Mouse (Mus musculus): ENCODE data around the gene Cmtm4. TPM values are rescaled to one million over a fixed set of nuclear protein-coding genes. Genes with fewer than 3 reads are reported as not detected.

The Cmtm4 gene
- total RNA-seq, 2 experiments from 2014 or later = 11.3 to 12.8 TPM

DNA sequence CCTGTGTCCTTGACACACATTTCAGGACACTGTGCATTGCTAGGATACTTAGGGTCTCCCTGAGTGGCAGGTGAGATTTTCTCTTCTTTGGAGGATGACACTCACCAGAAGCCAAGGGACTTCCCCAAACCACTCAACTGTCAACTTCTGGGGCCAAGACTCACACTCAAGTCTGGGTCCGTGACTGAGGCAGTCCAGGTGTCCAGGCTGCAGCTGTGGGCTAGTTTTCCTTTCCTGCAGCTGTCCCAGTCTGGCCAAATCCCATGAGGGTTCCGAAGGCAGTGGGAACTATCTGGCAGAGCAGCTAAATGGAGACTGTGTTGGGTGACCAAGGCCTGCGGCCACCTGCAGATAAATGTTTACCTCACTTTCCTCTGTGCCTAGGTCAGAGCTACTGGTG is 16.4 kb upstream of the Cmtm4 start:
- no peak for DNase-seq

DNA sequence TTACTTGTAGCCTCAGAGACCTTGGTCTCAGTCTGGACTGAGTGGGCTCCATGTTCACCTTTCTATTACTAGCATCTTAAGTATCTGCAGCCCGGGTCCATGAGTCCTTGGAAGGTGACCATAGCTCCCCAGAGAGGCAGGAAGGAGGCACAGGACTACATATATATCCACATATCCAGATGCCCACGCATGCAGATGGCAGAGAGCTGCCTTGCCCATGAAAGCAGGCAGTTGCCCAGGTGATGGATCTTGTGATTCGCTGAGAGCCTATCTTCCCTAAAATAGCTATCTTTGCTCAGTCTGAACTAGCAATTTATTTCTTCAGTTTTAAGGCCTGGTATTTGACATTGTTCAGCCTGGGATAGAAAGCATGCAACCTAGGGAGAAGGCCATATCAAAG is 15.9 kb upstream of the Cmtm4 start:
- DNase-seq = no peak

DNA sequence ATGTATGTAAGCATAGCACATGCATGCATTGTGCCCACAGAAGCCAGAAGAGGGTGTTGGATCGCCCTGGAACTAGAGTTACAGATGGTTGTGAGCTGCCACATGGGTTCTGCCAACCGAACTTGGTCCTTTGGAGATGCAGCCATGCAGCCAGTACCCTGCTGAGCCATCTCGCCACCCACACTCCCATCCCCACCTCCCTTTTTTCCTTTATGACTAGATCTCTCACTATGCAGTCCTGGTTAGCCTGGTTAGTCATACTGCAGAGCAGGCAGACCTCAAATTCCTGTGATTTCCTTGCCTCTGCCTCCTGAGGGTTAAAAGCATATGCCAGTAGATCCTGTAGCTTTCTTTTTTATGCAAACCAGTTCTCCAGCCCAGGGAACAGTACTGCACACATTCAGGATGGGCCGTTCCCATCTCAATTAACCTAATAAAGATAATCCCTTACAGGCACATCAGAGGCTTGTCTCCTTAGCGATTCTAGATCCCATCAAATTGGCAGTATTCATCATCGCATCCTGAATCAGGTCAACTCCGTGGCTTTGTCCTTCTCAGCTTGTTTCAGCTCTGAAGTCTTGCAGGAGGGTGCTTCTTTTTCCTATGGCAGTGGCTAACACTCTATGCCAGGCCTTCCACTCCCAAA is 15.1 kb upstream of the Cmtm4 start:
- DNase-seq = no peak

GRCm38 (mm10) chr8:104408328-104409110 is 12.9 kb upstream of the Cmtm4 start:
- peak; percentile 27 to 38 for DNase-seq

DNA sequence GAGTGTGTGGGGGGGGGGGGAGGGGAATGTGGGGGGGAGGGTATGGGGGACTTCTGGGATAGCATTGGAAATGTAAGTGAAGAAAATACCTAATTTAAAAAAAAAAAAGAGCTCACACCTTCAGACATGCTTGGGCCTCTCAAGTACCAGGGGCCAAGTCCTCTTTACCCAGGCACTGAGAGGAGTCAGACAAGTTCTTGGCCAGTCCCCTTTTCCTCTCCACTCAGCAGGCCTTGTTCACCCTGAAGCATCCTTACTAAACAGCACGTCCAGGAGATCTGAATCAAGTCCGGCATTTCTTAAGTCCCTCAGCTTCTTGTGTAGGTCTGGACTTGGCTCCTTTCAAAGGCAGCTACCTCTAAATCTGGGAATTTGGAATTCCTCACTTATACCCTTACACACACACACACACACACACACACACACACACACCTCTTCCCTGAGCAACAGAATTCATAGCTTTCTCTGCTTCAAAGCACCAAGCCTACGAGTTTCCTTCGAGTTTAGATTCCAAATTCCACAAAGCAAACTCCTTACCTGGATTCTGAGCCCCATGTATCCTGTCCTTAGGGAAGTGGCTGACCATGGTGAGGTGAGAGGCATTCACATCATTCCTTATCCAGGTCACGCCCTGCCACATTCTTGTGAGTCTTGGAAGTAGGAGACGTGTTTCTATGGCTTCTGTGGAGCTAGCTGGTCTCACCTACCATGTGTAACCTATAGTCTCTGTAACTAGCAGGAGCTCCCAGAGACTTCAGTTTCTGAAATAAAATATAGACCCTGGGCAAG is 10.9 kb upstream of the Cmtm4 start:
- DNase-seq = no peak

- DNase-seq = peak; percentile 47 to 64
These were observed 10.0 kb upstream of the Cmtm4 start for GRCm38 (mm10) chr8:104405430-104406187.

- no peak for DNase-seq
These were observed 8.0 kb upstream of the Cmtm4 start for GRCm38 (mm10) chr8:104403596-104403995.

GRCm38 (mm10) chr8:104394801-104395702 is 555 bp downstream of the Cmtm4 start:
- peak in 1 of 2 experiments; percentile 51 for DNase-seq

DNA sequence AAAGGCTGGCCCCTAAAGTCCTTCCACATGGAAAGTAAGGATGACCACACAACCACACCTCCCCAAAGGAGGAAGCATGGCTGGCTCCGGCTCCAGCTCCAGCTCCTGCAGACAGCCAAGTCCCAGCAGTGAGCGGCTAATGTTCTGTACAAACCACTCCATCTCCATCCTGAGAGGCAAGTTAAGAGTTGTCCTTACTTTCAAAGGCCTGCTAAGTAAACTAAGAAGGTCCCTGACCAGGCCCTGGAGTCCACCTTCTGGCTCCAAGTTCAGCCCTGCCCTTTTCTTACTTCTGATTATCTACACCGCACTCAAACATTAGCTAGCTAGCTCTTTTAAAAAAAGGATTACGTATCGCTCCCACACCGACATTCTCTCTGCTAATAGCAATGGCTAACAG is 1.8 kb downstream of the Cmtm4 start:
- DNase-seq = peak in 1 of 2 experiments; percentile 13

GRCm38 (mm10) chr8:104393139-104393538 is 2.5 kb downstream of the Cmtm4 start:
- no peak for DNase-seq

DNA sequence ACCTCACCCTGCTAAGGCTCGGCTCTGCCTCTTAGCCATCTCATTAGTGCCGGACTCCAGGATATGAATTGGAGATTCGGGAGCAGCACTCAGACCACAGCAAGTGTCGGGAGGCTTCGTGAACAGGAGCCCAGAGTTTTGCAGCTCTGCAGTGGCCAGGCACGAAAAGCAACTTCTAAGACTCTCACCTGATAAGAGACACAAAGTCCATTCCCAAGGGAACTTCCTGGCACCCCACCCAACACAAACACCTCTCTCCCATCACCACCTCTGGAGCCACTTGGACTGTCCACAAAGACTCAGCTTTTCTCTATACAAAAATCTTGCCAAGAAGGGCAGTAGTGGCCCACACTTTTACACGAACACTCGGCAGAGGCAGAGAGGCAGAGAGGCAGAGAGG is 5.4 kb downstream of the Cmtm4 start:
- DNase-seq = no peak

GRCm38 (mm10) chr8:104387980-104388379 is 7.6 kb downstream of the Cmtm4 start:
- DNase-seq = peak; percentile 47 to 64

GRCm38 (mm10) chr8:104387501-104387900 is 8.1 kb downstream of the Cmtm4 start:
- DNase-seq = no peak

- DNase-seq = no peak
These were observed 8.9 kb downstream of the Cmtm4 start for GRCm38 (mm10) chr8:104386693-104387092.

- peak; percentile 41 to 47 for DNase-seq
These were observed 11.6 kb downstream of the Cmtm4 start for GRCm38 (mm10) chr8:104383977-104384376.

- DNase-seq = no peak
These were observed 12.3 kb downstream of the Cmtm4 start for GRCm38 (mm10) chr8:104383296-104383695.

GRCm38 (mm10) chr8:104380961-104381411 is 14.6 kb downstream of the Cmtm4 start:
- DNase-seq = no peak

DNA sequence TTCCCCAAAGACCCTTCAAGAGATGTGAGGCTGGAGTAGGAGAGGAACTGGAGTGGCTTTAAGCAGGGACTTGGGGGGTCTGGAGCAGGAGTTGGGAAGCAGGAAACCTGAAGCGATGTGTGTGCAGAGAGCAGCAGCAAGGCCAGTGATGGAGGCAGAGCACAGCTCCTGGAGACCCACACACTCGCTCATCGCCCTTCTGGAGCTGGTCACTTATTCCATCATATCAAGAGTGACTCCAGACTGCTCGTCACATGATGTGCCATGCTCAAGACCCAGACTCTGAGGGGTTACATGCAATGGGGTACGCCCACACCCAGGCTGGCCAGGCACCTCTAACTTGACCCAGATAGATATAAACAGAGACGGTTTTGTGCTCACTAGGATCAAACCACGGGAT is 15.3 kb downstream of the Cmtm4 start:
- DNase-seq = no peak

- DNase-seq = no peak
These were observed 16.2 kb downstream of the Cmtm4 start for GRCm38 (mm10) chr8:104379301-104379836.

- DNase-seq = no peak
These were observed 18.9 kb downstream of the Cmtm4 start for GRCm38 (mm10) chr8:104376669-104377068.

- no peak for DNase-seq
These were observed 19.6 kb downstream of the Cmtm4 start for GRCm38 (mm10) chr8:104375959-104376358.
